Mouse (Mus musculus) megakaryocyte, adult 5-6 weeks (primary cell): Measurements from ENCODE around the gene Zfp160. TPM values are rescaled to one million over a fixed set of nuclear protein-coding genes. Genes with fewer than 3 reads are reported as not detected.
"Not testable (repeated sequence)": the region's sequence is repeated elsewhere in the genome, so short reads cannot be mapped to it uniquely, and the experiment has no call there.

Experiments
- ATAC-seq: 2 replicates; pipeline ENCODE4 v1.8.0; 2016; ENCODE audit warnings: mild to moderate bottlenecking, inconsistent platforms; ENCODE audit not compliant: poor library complexity, severe bottlenecking
- total RNA-seq, 2 experiments: library from RNA; stranded (forward) in 1 of 2; stranded (reverse) in 1 of 2; fragments of 153-499, 151-499 nt in 1 of 2; fragments of 221-1000, 200-1000 nt in 1 of 2; gene quantifications; 2 replicates each; pipeline versions ENCODE4 v1.2.3 to v1.2.4; 2015 to 2017

The Zfp160 gene
- total RNA-seq (2015): 12.4 and 14.3 TPM in 2 replicates
- total RNA-seq (2017): 15.3 and 18.0 TPM in 2 replicates

DNA sequence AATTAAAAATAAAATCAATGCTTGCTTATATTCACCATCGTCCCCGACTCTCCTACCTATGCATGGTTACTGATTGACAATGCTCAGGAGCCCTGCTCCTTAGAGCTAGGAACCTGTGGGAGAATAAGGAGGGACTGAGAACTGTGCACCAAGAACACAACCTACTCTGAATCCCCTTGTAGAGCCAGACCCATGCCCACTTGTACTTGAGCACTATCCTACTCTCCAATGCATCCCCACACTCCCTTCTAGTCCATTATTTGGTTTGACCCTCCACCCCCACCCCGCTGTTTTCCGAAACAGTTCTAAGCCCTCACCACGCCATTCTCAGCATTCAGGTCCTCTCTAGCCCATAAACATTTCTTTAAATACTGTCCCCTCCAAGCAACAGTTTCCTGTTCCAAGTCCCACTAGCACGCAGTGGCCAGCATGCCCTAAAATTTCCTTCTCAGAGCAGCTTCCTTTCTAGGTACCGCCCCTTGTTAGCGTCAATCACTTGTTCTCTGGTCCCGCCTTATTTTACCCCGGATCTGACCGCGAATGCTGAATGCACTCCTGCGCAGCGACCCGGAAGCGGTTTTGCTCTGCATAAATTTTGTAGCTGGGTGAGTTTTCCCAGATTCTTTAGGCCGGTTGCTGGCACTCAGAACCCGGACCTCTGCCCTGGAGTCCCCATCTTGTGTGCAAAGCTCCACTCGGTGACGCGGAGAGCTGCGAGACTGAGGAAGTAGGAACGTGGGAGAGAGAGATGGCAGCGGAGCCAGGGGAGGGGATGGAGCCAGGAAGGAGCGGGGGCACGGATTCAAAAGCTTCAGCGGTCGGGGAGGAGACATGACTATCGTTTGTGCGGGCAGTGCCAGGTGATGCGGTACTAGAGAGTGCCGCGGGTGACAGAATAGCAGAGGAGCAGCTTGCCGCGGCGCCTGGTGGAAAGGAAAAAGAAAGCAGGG is at the start of gene Zfp160:
TSS of gene Zfp160 (plus strand) at position 522 of the 950 bp plus-strand sequence.
- ATAC-seq: peak; percentile 95

DNA sequence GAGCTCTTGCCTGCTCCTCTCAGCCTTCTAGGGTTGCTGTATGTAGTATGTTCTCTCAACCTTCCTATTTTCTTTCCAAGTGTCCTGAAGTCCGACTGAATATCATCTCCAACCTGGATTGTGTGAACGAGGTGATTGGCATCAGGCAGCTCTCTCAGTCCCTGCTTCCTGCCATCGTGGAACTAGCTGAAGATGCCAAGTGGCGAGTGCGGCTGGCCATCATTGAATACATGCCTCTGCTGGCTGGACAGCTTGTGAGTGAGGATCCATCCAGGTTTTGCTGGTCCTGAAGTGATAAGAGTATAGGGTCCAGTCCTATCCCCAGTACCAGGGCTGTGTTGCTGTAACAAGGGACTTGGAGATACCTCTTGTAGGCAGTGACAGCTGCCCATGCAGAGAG is 48.3 kb upstream of the Zfp160 start:
- no peak for ATAC-seq

DNA sequence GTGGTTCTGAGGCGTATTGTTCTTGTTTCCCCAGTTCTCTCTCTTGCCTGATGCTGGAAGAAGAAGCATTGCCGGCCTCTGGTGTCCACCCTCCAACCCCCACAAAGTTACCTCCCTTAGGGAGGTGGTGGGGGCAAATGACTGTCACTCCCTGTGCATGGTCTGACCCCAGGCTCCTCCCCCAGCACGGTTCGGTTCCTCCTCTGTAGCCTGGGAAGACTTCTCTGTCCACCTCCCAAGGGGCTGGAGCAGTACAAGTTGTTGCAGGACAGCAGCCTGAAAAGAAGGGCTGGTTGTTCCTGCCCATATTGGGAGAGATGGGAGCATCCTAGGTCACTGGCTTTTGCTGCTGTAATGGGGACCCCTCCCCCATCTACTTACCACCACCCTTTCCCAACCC is 43.3 kb upstream of the Zfp160 start:
- no peak for ATAC-seq

DNA sequence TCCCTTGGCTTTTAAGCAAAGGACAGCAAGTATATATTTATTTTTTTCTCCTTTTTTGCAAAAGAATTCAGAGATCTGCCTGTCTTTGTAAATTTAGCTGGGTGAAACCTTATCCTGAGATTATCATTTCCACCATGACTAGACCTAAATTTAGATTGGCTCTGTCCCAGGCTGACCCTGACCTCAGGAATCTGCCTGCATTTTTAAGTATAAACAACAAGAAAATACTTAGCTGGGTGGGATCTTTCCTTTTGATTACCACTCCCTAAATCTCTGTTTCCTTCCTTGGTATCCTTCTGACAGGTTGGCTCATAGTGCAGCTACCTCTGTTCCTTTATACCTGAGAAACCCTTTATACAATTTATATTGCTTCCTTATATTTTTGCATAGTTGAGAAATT is 42.0 kb upstream of the Zfp160 start:
- no peak for ATAC-seq

DNA sequence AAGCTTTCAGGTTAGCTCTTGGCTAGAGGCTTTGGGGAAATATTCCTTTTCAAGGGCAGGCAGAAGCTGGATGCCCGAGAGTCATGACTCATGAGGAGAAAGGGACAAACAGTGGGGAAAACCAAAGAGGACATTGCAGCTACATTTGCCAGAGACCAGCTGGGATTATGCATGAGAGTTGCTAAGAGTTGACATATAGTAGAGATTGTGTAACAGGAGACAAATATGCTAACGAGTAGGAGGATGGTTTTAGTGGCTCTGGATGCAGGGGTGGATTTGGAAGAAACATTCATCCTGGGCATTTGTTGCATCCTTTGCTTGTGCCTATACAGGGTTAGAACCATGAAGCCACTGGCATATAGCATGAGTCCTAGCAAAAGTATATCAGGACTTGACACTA is 15.0 kb upstream of the Zfp160 start:
- no peak for ATAC-seq

DNA sequence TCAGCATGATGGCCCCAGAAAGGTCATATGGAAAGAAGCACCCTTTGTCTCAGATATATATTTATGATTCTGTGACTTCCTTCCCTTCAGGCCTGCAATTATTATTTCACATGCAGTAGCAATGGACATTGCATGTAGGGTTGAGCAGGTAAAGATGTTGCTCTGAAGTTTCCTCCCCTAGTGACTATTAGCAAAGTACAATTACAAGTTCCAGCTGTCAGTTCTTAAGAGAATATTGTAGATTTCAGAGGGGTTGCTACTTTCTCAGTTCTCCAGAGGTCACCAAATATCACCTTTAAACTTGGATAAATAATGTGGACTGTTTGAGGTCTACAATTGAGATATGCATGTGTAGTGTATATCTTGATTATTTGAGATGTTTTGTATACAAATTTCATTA is 12.3 kb upstream of the Zfp160 start, which contains the start of gene Vmn1r233:
TSS of gene Vmn1r233 (minus strand) at position 101 of the 400 bp plus-strand sequence.
- ATAC-seq: no peak

DNA sequence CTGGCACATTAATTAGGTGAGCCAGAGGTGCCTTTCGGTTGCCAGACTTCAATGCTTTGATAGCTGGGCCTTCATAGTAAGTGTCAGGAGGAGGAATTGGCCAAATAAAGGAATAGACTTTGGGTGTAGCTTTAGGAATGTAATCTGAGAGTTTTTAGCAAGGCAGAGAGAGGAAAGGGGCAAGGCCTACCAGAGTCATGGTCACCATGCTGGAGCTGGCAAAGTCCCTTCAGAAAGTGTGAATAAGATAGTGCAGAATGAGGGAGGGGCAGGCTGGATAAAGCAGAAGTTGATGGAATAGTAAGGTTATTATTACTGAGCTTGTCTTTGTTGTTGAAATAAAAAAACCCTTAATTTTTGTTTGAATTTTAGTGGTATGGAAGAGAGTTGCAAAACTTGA is 1.0 kb downstream of the Zfp160 start:
- ATAC-seq: no peak

DNA sequence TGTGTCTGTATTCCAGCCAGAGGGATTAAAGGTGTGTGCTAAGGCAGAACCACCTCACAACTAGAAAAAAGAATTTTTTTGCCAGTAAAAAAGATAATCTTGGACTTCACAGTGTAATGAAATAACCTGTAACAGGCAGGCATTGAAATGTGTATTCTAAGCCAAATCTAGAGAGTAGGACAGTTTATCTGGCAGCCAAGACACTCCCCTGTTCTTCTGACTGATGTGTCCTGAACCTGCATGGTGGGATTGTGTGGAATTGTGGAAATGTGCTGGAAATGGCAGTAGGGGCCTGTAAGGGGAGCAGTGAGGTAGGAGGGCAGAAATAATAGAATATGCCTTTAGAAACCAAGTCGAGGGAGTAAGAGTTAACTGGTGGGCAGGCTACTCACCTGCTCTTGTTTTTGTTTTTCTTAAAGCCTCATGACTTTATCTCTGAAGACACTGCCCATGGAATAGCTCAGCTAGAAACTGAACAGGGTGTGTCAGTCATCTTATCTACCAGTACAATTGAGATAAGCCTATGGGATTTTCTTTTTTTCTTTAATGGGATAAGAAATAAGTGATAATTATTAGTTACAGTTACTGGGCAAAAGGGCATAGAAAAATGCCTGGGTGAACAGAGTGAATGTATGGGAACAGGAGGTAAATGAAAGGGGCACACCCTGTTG is 9.8 kb downstream of the Zfp160 start:
- ATAC-seq: no peak

DNA sequence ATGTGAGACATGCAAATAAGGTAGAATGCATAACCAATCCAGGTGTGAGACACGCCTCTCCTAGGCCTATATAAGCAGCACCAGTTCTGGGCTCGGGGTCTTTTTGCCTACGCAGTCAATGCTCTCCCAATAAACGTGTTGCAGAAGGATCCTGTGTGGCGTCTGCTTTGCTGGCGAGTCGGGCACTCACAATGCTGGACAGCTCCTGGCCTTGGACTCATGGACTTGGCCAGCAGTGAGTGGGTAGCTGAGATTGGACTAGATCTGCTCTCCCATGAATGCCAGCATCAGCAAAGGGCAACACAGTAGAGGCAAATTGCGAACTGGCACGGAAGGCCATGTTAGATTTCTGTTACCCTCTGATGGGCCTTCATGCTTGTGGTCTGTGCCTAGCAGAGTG is 39.3 kb downstream of the Zfp160 start:
- not testable (repeated sequence) for ATAC-seq

DNA sequence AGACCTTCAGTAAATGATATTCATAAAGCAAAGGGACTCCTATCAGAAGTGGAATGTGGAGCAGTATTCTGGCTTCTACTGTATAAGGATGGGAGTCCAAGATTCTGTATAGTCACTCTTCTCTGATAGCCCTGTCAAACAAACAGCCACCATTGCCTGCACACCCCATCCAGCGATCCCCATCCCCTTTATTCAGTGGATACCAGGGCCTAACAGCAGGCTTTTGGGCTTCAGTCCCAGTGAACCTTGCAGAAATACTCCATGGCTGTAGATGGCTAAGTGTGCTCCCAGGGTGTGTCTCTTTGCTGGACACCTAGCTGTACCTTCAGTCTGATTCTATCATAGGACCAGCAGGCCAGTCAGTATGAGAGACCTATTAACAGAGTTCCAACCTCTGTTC is 42.2 kb downstream of the Zfp160 start:
- ATAC-seq: no peak

DNA sequence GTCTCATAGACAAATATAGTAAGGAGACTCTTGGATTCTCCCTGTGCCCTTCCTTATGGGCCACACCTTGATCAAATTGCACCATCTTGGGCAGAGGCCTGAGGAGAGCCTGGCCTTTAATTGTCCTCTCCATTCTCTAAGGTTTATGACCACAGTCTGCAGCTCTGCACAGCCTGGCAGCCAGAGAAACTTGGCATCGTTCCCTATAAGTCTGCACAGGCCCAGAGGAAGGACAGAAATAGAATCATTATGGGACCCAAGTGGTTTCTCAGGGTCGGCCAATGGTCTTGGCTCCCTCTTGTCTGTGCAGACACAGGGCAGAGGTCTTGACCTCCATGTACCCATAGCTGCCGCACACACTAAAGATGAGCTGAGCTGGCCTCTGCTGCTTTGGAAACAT is 42.6 kb downstream of the Zfp160 start:
- peak; percentile 30; the same call in 1 of the 2 replicates for ATAC-seq

DNA sequence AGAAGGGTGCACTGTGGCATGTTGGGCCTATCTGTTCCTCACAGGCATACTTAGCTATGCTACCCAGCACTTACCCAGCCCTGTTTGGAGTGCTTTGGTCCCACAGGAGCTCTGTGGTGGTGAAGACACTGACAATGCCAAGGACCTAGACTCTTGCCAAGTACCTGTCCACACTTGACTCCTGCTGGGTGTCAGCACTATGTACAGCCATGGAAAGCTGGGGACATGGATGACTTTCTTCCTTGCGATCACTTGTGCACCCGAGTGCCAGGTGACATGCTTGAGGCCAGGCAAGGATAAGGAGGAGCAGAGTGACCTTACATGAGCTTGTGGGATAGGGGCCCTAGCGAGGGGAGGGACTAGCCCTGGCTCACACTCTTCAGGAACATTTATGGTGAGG is 43.2 kb downstream of the Zfp160 start:
- not testable (repeated sequence) for ATAC-seq

DNA sequence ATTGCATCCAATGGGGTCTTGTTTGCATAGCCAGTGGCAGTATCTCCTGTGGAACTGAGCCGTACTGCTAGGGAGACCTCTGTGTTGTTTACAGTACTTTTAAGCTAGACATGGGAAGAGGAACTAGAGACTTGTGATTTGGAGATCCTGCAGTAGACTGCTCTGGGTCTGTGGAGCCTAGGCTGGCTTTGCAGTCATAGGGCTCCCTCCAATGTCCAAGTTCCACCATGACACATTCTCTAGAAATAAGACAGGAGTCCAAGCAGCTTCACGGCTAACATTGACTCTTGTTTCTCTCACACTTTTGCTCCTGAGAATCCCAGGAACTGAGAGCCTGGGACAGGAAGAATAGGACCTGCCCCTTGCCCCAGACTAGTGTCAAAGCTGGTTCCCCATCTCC is 44.6 kb downstream of the Zfp160 start:
- no peak for ATAC-seq

DNA sequence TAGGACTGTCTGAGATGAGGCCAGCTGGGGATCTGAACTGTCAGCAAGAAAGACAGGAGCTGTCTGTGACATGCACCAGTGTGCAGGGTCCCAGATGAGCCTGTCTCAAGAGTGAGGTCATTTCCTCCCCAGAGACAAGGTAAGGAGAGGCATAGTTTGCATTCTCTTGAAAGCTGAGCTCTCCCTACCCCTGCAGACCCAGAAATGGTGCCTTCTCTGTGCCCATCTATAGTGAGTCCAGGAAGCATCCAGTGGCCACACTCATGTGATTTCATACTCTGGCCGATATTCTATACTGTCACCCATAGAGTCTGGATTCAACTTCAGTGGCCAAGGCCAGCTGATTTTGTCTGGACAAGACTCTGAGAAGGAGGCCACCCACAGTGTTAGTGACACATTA is 46.4 kb downstream of the Zfp160 start:
- ATAC-seq: not testable (repeated sequence)

DNA sequence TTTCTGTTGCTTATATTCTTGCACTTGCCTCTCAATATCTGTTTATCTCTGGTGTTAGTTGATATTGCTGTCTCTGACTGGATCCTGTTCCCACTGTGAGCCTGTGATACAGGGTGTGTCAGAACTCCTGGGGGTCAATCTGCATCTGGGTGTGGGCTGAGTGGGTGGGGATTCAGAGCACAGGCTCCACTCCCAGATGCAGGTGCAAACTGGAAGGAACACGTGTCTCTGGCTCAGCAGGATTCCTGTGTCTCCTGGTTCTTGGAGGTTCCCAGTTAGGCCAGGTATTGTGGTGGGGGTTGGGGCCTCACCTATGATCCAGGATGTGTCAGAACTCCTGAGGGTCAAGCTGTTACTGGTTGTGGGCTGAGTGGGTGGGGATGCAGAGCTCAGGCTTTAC is 56.8 kb downstream of the Zfp160 start:
- ATAC-seq: no peak

DNA sequence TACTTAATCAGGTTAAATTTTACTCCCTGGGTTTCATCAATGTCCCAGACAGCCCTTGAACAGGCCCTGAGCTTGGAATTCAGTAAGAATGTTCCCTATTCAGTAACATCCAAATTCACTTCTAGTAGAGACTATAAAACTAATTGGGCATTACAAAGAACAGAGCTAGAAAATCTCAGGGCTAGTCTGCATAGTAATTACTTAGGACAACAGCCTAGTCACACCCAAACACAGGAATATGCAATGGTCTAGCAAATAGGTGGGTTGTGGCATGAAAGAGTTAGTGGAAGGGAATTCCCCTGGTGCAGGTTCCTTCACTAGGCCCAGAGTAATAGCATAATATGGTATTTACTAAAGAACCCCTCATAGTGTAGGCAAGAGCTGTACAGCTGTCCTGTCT is 58.3 kb downstream of the Zfp160 start:
- ATAC-seq: no peak

DNA sequence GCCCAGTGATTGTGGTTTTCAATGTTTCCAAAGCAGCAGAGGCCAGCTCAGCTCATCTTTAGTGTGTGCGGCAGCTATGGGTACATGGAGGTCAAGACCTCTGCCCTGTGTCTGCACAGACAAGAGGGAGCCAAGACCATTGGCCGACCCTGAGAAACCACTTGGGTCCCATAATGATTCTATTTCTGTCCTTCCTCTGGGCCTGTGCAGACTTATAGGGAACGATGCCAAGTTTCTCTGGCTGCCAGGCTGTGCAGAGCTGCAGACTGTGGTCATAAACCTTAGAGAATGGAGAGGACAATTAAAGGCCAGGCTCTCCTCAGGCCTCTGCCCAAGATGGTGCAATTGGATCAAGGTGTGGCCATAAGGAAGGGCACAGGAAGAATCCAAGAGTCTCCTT is 60.7 kb downstream of the Zfp160 start:
- not testable (repeated sequence) for ATAC-seq

DNA sequence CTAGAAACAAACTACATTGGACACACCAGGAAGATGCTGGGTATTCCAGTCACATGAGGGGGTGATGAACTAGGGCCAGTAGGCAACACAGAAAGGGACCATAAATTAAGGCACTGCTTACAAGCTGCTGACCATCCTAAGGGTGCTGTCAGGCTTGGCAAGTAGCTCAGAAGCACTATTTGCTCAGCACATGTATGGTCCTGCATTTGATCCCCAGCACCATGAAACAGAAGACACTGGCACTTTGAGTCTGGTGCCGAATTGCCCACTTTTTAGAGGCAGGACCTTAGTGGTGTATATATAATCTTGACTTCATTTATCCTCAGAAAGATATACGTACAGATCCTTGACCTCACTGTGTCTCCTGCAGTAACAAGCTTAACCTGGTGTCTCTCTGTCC is 62.3 kb downstream of the Zfp160 start:
- ATAC-seq: not testable (repeated sequence)
